Comparison of ENCODE assay signal across 8 mouse cellular contexts in the genomic region with DNA sequence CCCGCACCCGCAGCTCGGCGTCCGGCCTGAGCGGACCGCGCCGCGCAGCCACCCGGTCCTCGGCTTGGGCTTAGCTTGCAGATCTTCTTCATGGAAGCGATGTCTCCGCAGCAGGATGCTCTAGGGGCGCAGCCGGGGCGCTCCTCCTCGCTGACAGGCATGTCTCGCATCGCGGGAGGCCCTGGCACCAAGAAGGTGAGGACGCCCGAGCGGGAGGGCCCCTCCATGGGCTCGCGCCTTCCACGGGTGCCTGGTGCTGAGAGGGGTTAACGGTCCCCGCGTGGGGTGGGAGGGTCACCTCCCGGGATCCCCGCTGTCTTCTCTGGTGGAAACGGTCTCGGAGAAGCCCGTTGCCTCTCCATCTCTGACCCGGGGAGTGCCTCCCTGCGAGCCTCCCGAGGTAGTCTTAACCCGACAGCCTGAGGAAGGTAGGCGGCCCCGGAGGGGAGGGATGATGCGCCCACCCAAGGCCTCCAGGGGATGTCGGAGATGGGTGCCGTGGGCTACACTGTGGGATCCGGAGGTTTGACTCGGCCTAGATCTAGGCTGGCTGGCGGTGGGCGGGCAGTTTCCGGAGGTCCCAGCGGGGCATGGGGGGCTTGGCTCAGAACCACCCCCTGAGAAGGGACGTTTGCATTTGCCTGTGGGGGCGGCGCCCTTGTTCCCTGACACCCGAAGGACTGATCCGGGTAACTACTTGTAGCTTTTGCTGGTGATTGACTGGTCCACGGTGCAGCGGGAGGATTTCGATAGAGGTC. TPM values are rescaled to one million over a fixed set of nuclear protein-coding genes. Genes with fewer than 3 reads are reported as not detected.
DNase-seq lines count a peak whose midpoint lies in the region; ATAC-seq and TF ChIP-seq lines count a peak whose summit lies in the region.

No protein-coding gene starts in this region.

- ATAC-seq in intestine, postnatal 0 days: peak; percentile 43; the same call in 1 of the 2 replicates
- peak; percentile 58; the same call in 1 of the 2 replicates for ATAC-seq in limb, embryonic 15.5 days (ENCODE audit: insufficient number of reproducible peaks, low FRiP score, low TSS enrichment, low read depth)
- peak; percentile 74 for ATAC-seq in midbrain, postnatal 0 days (ENCODE audit: low FRiP score)

- WGBS in intestine, postnatal 0 days: under 1% methylated on average over 55 of the region's 58 CpGs
- whole genome bisulfite sequencing in limb, embryonic 15.5 days: under 1% methylated on average over 55 of the region's 58 CpGs
- WGBS in midbrain, postnatal 0 days: under 1% methylated on average over 49 of the region's 58 CpGs

- H3K9me3 ChIP-seq in intestine, postnatal 0 days (ENCODE audit: control insufficient read depth): no peaks in the 10 kb centered on the region
- no peaks in the 10 kb centered on the region for H3K9me3 ChIP-seq in limb, embryonic 15.5 days
- no peaks in the 10 kb centered on the region for H3K9me3 ChIP-seq in midbrain, postnatal 0 days (ENCODE audit: low read length)

- no peak overlapping the region for H3K27ac ChIP-seq in intestine, postnatal 0 days (ENCODE audit: low read depth, low read length)
- peak overlapping the region; percentile 74; the same call in 1 of the 2 replicates for H3K27ac ChIP-seq in limb, embryonic 15.5 days
- peak overlapping the region; percentile 96 for H3K27ac ChIP-seq in midbrain, postnatal 0 days (ENCODE audit: low read depth, low read length)

- no peaks in the 10 kb centered on the region for H3K4me1 ChIP-seq in intestine, postnatal 0 days (replicated peaks; ENCODE audit: control insufficient read depth, insufficient read depth, low read length)
- peaks cover 23% of the 10 kb centered on the region for H3K4me1 ChIP-seq in limb, embryonic 15.5 days
- H3K4me1 ChIP-seq in midbrain, postnatal 0 days (ENCODE audit: insufficient read depth, low read length): peaks cover 4% of the 10 kb centered on the region; the same call in 1 of the 2 replicates

- peak overlapping the region; percentile 61 for H3K4me3 ChIP-seq in intestine, postnatal 0 days (ENCODE audit: low read depth, low read length)
- peak overlapping the region; percentile 77 for H3K4me3 ChIP-seq in limb, embryonic 15.5 days
- peak overlapping the region; percentile 93 for H3K4me3 ChIP-seq in midbrain, postnatal 0 days (ENCODE audit: low read depth, low read length)

- peak overlapping the region; percentile 22; the same call in 1 of the 2 replicates for H3K9ac ChIP-seq in intestine, postnatal 0 days (ENCODE audit: low read depth, low read length)
- H3K9ac ChIP-seq in limb, embryonic 15.5 days: peak overlapping the region; percentile 62
- peak overlapping the region; percentile 97 for H3K9ac ChIP-seq in midbrain, postnatal 0 days (replicated peaks; ENCODE audit: low read length, poor library complexity, severe bottlenecking)

- no peak for TF ChIP-seq CTCF in intestine, postnatal 0 days (IDR thresholded peaks at IDR 0.05; ENCODE audit: low read depth)
- no peak for TF ChIP-seq CTCF in midbrain, postnatal 0 days (IDR thresholded peaks at IDR 0.05)

- H3K4me2 ChIP-seq in intestine, postnatal 0 days (replicated peaks; ENCODE audit: low read depth): peak overlapping the region; percentile 98
- H3K4me2 ChIP-seq in limb, embryonic 15.5 days: peak overlapping the region; percentile 90
- H3K4me2 ChIP-seq in midbrain, postnatal 0 days (ENCODE audit: low read depth, low read length, poor library complexity, severe bottlenecking): peak overlapping the region; percentile 67

- peak; percentile 2 to 6 for DNase-seq in spleen, adult 18-20 months
- no peak for DNase-seq in spleen, adult 12 weeks (ENCODE audit: low spot score)
- peak; percentile 20 for DNase-seq in embryo, embryonic 10 days (ENCODE audit: low spot score)
- peak; percentile 31 to 65 for DNase-seq in gastrocnemius, postnatal 36 days
- peak; percentile 30 for DNase-seq in midbrain, postnatal 0 days (ENCODE audit: low spot score)
- DNase-seq in thymus, postnatal 0 days (ENCODE audit: low spot score): peak; percentile 72

- no peaks in the 10 kb centered on the region for H3K36me3 ChIP-seq in intestine, postnatal 0 days (ENCODE audit: control insufficient read depth, insufficient read depth)
- no peaks in the 10 kb centered on the region for H3K36me3 ChIP-seq in limb, embryonic 15.5 days
- no peaks in the 10 kb centered on the region for H3K36me3 ChIP-seq in midbrain, postnatal 0 days (ENCODE audit: insufficient read depth, low read length)

- H3K27me3 ChIP-seq in intestine, postnatal 0 days (replicated peaks; ENCODE audit: control insufficient read depth, insufficient read depth, low read length): peaks cover 47% of the 10 kb centered on the region
- H3K27me3 ChIP-seq in limb, embryonic 15.5 days: peaks cover 30% of the 10 kb centered on the region
- H3K27me3 ChIP-seq in midbrain, postnatal 0 days (ENCODE audit: insufficient read depth, low read length): no peaks in the 10 kb centered on the region

- intact Hi-C loops in gastrocnemius, postnatal 36 days (cut with DNase I): loop anchor here (5.0 kb wide), 2 partner anchors 67 to 428 kb away; no protein-coding TSS in a partner anchor

RNA-seq across cellular contexts. Expression of gene Arhgap20, which starts 0.5 kb away (rescaled TPM):
- 10 to 100 TPM; 25.9 to 26.5 TPM for total RNA-seq in gastrocnemius, postnatal 36 days (2021)
- polyA plus RNA-seq in intestine, postnatal 0 days (2015; fragmentation: Nextera tagmentation; extraction: Ambion mirVana): 2.2 and 2.3 TPM in 2 replicates
- 9.3 and 9.5 TPM in 2 replicates for polyA plus RNA-seq in limb, embryonic 15.5 days (2015; fragmentation: Nextera tagmentation; extraction: Ambion mirVana)
- 36.1 and 38.6 TPM in 2 replicates for total RNA-seq in midbrain, postnatal 0 days (2014; rRNA removed)
- 21.0 and 28.2 TPM in 2 replicates for polyA plus RNA-seq in midbrain, postnatal 0 days (2015; fragmentation: Nextera tagmentation; extraction: Ambion mirVana)
- 1.5 and 1.7 TPM in 2 replicates for polyA plus RNA-seq in thymus, postnatal 0 days (2015; fragmentation: Nextera tagmentation; extraction: Ambion mirVana)

Comparison
In these comparisons a context has a peak if more than half of its experiments do, and no peak if none do; other contexts are left out.
1. H3K9ac ChIP-seq: peak in every context shown above with its lines; median percentile 97 in midbrain, postnatal 0 days; 62 in limb, embryonic 15.5 days; 22 in intestine, postnatal 0 days.